Mouse (Mus musculus) right cerebral cortex, postnatal 14 days (tissue): ENCODE measurements around the gene Rab4a.

ENCODE experiments used
- DNase-seq: peaks from one replicate; pipeline ENCODE4 v3.0.0; 2022

The Rab4a gene

GRCm38 (mm10) chr8:123805718-123806373 is at the start of gene Rab4a:
TSS of gene Rab4a (plus strand) at chr8:123805985.
- DNase-seq: peak; percentile 89

- DNase-seq: no peak
Measured at GRCm38 (mm10) chr8:123756901-123757300, 48.9 kb upstream of the Rab4a start.

GRCm38 (mm10) chr8:123758935-123759334 is 46.9 kb upstream of the Rab4a start:
- DNase-seq: no peak

DNA sequence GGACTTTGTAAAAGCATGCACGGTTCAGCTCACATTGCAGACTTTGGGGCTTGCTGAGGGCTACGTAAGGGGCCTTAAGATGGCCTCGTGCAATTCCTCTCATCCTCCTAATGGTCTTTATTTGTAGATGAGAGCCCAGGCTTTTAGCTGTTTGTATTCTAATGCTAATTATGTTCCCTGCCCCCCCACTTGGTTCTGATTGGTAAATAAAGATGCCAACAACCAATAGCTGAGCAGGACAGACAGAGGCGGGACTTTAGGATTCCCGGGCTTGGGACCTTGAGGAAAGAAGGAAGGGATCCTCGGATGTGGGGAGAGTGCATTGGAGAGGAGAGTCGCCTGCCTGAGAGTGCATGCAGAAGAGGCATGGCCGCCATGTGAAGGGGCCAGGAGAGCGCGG is 45.9 kb upstream of the Rab4a start:
- DNase-seq: no peak

GRCm38 (mm10) chr8:123760579-123760978 is 45.2 kb upstream of the Rab4a start:
- DNase-seq: no peak

GRCm38 (mm10) chr8:123761266-123761882 is 44.4 kb upstream of the Rab4a start:
- no peak for DNase-seq

DNA sequence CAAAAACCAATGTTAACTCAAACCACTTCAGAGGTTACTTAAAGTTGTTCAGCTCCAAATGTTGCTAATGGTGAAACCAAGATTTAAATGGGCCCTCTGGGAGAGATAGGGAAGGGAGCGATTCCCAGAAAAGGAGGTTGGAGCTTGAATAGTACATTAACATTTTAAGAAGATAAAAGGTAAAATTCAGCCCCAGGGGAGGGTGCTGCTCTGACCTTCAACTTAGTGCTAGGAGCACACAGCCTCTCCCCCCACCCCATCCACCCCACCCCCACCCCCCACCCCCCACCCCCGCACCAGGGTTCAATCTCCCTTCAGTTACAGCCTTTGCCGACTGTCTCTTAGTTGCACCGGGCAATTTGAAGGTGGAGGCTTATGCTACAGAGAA is 43.9 kb upstream of the Rab4a start:
- no peak for DNase-seq

GRCm38 (mm10) chr8:123763355-123763754 is 42.4 kb upstream of the Rab4a start:
- DNase-seq: no peak

- no peak for DNase-seq
Measured at GRCm38 (mm10) chr8:123764671-123765070, 41.1 kb upstream of the Rab4a start.

GRCm38 (mm10) chr8:123766516-123766915 is 39.3 kb upstream of the Rab4a start:
- DNase-seq: no peak

GRCm38 (mm10) chr8:123767874-123768273 is 37.9 kb upstream of the Rab4a start:
- DNase-seq: no peak

DNA sequence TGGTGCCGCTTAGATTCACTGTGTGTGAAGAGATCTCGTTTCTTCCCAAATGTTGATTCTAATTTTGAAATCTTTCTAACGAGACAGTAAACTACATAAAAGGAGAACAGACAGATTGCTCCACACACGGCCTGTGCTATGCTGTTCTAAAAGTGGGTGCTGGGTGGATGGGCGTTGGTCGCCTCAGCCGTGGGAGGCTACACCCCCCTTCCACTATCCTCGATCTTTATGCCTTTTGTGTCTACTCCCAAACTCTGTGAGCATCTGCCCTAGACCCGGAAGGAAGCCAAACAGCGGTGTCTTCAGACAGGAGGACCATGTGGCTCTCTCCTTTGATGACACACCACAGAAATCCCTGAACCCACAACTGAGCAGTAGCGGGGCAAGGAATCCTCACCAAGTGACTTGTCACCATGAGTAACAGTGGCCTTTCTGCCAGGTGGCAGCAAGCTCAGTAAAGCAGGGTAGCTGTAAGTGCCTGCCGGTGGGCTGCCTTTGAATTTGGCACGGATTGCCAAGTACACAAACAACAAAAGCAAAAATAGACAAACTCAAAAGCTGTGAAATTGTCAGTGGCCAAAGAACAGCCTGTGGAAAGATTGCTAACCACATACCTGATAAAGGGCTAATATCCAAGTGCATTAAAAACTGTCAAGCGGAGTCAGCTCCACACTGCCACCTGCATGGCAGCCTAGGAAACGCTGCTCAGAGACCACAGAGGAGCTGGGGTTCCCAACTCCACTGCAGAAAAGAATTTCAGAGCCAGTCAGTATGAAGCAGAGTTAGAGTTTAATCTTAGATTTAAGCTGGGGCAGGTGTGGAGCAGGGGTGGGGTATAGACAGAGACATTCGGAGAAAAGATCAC is 37.1 kb upstream of the Rab4a start:
- peak; percentile 66 for DNase-seq

DNA sequence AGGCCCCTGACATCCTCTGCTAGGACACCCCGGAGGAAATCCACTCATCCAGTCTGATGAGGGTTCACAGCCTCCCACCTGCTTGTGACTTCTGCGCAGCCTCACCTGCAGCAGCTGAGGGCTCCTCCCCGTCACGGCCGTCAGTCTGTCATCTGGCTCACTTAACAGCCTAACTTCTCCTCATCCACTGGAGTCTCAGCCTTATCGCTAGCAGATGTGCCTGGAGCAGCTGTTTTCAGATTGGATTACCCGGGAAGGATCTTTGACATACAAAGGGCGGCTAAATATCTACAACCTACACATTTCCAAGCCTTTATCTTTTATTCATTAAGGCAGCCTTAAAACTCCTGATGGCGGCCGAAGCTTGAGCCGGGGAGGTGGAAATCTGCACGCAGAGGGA is 32.3 kb upstream of the Rab4a start:
- no peak for DNase-seq

GRCm38 (mm10) chr8:123774491-123774890 is 31.3 kb upstream of the Rab4a start:
- DNase-seq: no peak

- no peak for DNase-seq
Measured at GRCm38 (mm10) chr8:123777319-123777718, 28.5 kb upstream of the Rab4a start.

DNA sequence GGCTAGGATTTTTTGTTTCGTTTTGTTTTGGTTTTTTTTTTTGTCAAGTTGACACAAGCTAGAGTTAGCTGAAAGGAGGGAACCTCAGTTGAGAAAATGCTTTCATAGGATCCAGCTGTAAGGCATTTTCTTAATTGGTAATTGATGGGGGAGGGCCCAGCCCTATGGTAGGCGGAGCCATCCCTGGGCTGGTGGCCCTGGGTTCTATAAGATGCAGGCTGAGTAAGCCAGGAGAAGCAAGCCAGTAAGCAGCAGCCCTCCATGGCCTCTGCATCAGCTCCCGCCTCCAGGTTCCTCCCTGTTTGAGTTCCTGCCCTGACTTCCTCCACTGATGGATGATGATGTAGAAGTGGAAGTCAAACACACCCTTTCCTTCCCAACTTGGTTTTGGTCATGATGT is 25.3 kb upstream of the Rab4a start:
- no peak for DNase-seq

- DNase-seq: no peak
Measured at GRCm38 (mm10) chr8:123781256-123781655, 24.5 kb upstream of the Rab4a start.

DNA sequence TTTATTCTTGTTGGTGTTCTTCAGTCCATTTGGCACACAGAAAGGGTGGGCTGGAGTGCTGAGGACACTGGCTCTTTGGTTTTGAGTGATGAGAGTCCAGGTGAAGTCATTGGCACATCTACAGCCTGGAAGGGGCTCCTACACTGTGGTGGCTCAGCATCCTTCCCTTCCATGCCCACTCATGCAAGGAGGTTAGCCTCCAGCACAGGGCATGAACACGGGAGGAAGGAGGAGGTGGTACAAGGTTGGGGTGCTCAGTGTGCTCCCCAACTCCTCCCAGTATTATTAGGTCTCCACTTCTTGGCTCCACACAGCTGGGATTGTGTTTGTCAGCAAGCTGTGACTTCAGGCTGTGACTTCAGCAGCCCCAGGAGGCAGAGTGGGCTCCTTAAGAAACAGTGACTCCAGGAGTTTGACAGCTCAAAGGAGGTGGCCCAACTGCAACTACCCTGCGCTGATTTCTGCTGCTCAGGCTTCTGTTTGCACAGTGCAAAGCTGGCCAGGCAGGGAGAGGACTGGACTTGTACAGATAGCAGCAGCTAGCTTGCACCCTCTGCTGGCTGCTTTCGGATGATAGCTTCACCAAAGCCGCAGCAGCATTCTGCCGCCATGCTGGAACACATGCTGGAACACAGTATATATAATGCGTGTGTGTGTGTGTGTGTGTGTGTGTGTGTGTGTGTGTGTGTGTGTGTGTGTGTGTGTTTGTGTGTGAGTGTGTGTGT is 22.1 kb upstream of the Rab4a start:
- peak; percentile 89 for DNase-seq

DNA sequence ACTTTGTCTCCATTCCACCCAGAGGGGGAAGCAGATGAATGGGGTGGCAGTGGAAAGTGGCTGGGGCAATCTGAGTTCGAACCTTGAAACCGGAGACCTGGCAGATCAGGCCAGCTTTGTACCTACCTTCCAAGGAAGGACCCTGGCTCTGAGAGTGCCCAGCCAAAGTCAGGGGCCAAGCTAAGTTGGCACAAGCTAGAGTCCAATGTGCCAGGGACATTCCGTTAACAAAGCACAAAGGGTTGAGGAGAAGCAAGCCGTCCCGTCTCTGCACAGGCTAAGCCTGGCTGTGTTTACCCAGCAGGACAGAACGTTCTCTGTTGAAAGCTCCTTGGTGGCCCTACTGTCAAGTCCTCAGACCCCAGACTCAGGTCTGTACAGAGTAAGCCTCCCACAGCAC is 19.6 kb upstream of the Rab4a start:
- no peak for DNase-seq

GRCm38 (mm10) chr8:123786644-123787043 is 19.1 kb upstream of the Rab4a start:
- DNase-seq: no peak

DNA sequence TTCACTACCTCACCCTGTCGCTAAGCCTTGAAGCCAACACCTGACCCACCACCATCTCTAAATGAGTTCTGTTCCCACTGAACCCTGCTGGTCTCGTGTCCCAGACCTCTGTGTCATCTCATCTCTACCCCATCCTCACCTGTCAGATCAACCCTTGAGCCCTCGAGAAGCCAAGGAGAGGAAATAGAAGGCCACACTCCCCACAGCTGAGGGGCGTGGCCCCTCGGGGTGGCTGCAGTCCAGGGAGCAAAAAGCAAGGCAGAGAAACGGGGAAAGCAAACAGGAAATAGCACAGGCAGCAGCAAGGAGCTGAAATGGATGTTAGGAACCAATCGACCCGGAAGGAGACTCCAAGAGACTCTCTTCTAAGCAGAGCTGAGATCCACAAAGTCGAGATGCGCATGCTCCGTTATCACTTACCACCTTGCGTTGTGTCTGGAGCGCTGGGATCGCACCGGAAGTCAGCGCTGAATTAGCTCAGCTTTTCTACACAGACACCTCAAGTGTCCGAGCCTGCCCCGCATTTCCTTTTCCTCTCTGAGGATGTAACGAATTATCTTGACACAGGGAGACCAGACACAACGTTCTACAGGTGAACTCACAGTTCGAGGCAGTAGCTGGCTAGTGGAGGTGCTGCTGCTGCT is 18.4 kb upstream of the Rab4a start:
- DNase-seq: no peak

DNA sequence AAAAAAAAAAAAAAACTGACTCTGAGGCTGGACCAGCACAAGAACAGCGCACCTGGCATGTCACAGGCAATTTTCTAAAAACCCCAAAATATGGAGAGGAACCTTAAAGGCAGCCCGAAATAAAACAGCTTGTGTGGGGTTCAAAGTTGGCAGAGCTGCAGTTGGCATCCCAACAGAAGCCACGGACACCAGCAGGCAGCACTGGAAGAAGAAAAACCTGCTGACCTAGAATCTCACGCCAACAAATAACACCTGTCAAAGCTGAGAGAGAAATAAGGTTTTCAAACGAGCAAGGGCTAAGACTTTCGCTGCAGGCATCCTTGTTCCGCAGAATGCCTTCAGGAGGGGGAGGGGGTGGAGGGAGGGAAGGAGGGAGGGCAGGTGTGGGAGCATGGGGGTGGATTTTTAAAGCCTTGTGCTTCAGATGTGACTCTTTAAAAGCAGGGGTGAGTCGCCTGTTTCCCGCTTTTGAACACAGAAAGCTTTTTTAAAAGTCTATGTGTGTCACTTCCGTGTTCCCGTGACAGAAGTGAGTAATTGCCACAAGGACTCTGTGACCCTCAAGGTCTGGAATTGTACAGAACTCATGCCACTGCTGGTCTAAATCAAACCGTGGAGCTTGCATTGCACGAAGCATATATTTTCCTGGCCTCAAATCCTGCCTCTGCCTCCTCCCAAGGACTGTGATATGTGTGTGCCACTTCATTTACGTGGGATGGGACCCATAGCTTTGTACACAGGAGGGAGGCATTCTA is 17.2 kb upstream of the Rab4a start:
- DNase-seq: no peak
